Mouse (Mus musculus): ENCODE results near the gene Mlf2.

GRCm38 (mm10) chr6:124938554-124938953 lies 7.4 kb downstream of the Mlf2 start:
- TF ChIP-seq CTCF (conservative IDR thresholded peaks at IDR 0.05; ENCODE audit: insufficient read depth, insufficient read length, low read depth, low read length) = no peak
- no peak for TF ChIP-seq POLR2A (IDR thresholded peaks at IDR 0.05; ENCODE audit: low read depth, low read length)
